Mouse (Mus musculus): ENCODE results near the gene Gm28036. TPM values are rescaled to one million over a fixed set of nuclear protein-coding genes. Genes with fewer than 3 reads are reported as not detected.

Gene Gm28036
- polyA plus RNA-seq (2016; fragmentation: Nextera tagmentation; extraction: Ambion mirVana), result 16.8 and 17.6 TPM in 2 replicates

GRCm38 (mm10) chr2:156126992-156127391 is at the start of gene Gm28036:
TSS of gene Gm28036 (minus strand) at chr2:156127092.
- H3K36me3 ChIP-seq, result peaks cover 9% of the 10 kb centered on the region; the same call in 1 of the 2 replicates
- no peak within 1 kb of the TSS for H3K4me3 ChIP-seq
- H3K4me1 ChIP-seq, result no peaks in the 10 kb centered on the region
- WGBS, result 93% methylated on average over 5 of the region's 5 CpGs
- no peaks in the 10 kb centered on the region for H3K27me3 ChIP-seq
- no peaks in the 10 kb centered on the region for H3K9me3 ChIP-seq
- no peak for ATAC-seq (ENCODE audit: insufficient number of reproducible peaks, insufficient read depth, low FRiP score, low TSS enrichment)
- H3K4me2 ChIP-seq (replicated peaks), result no peak within 1 kb of the TSS
- no peak within 1 kb of the TSS for H3K27ac ChIP-seq
- H3K9ac ChIP-seq, result no peak within 1 kb of the TSS

GRCm38 (mm10) chr2:156166557-156166956 is 39.7 kb upstream of the Gm28036 start:
- 95% methylated on average over 5 of the region's 5 CpGs for WGBS
- no peaks in the 10 kb centered on the region for H3K27me3 ChIP-seq
- H3K4me3 ChIP-seq, result no peak overlapping the region
- H3K4me2 ChIP-seq (replicated peaks), result no peak overlapping the region
- no peak for ATAC-seq (ENCODE audit: insufficient number of reproducible peaks, insufficient read depth, low FRiP score, low TSS enrichment)
- peaks cover 75% of the 10 kb centered on the region for H3K36me3 ChIP-seq
- H3K9me3 ChIP-seq, result no peaks in the 10 kb centered on the region
- H3K9ac ChIP-seq, result no peak overlapping the region
- H3K4me1 ChIP-seq, result no peaks in the 10 kb centered on the region
- H3K27ac ChIP-seq, result no peak overlapping the region

GRCm38 (mm10) chr2:156165478-156165877 is 38.6 kb upstream of the Gm28036 start:
- ATAC-seq (ENCODE audit: insufficient number of reproducible peaks, insufficient read depth, low FRiP score, low TSS enrichment), result no peak
- Histone ChIP-seq H3K4me1 (no peaks in the 10 kb centered on the region), H3K9ac (no peak overlapping the region), H3K4me2 (replicated peaks) (no peak overlapping the region), H3K9me3 (no peaks in the 10 kb centered on the region), H3K27ac (no peak overlapping the region), H3K27me3 (no peaks in the 10 kb centered on the region), H3K36me3 (peaks cover 72% of the 10 kb centered on the region), H3K4me3 (no peak overlapping the region)
- 98% methylated on average over 1 of the region's 1 CpGs for WGBS

GRCm38 (mm10) chr2:156151538-156151937 is 24.6 kb upstream of the Gm28036 start:
- no peaks in the 10 kb centered on the region for H3K9me3 ChIP-seq
- peaks cover 60% of the 10 kb centered on the region for H3K36me3 ChIP-seq
- H3K4me2 ChIP-seq (replicated peaks), result no peak overlapping the region
- no peak overlapping the region for H3K4me3 ChIP-seq
- ATAC-seq (ENCODE audit: insufficient number of reproducible peaks, insufficient read depth, low FRiP score, low TSS enrichment), result no peak
- H3K9ac ChIP-seq, result no peak overlapping the region
- H3K27me3 ChIP-seq, result no peaks in the 10 kb centered on the region
- no peak overlapping the region for H3K27ac ChIP-seq
- H3K4me1 ChIP-seq, result no peaks in the 10 kb centered on the region

GRCm38 (mm10) chr2:156147316-156147915 is 20.5 kb upstream of the Gm28036 start:
- no peak for ATAC-seq (ENCODE audit: insufficient number of reproducible peaks, insufficient read depth, low FRiP score, low TSS enrichment)
- WGBS, result 88% methylated on average over 3 of the region's 3 CpGs
- H3K9me3 ChIP-seq, result no peaks in the 10 kb centered on the region
- peaks cover 13% of the 10 kb centered on the region; the same call in 1 of the 2 replicates for H3K4me1 ChIP-seq
- no peak overlapping the region for H3K4me3 ChIP-seq
- peaks cover 34% of the 10 kb centered on the region for H3K36me3 ChIP-seq
- no peak overlapping the region for H3K4me2 ChIP-seq (replicated peaks)
- H3K9ac ChIP-seq, result no peak overlapping the region
- no peak overlapping the region for H3K27ac ChIP-seq
- no peaks in the 10 kb centered on the region for H3K27me3 ChIP-seq

GRCm38 (mm10) chr2:156146272-156146989 is 19.5 kb upstream of the Gm28036 start:
- H3K4me3 ChIP-seq, result no peak overlapping the region
- no peak for ATAC-seq (ENCODE audit: insufficient number of reproducible peaks, insufficient read depth, low FRiP score, low TSS enrichment)
- peaks cover 13% of the 10 kb centered on the region; the same call in 1 of the 2 replicates for H3K4me1 ChIP-seq
- no peak overlapping the region for H3K9ac ChIP-seq
- no peak overlapping the region for H3K4me2 ChIP-seq (replicated peaks)
- H3K27me3 ChIP-seq, result no peaks in the 10 kb centered on the region
- no peaks in the 10 kb centered on the region for H3K9me3 ChIP-seq
- 80% methylated on average over 5 of the region's 5 CpGs for WGBS
- H3K27ac ChIP-seq, result no peak overlapping the region
- H3K36me3 ChIP-seq, result peaks cover 35% of the 10 kb centered on the region

- no peak overlapping the region for H3K27ac ChIP-seq
- peaks cover 38% of the 10 kb centered on the region for H3K36me3 ChIP-seq
- WGBS, result 57% methylated on average over 11 of the region's 11 CpGs
- no peaks in the 10 kb centered on the region for H3K9me3 ChIP-seq
- H3K4me2 ChIP-seq (replicated peaks), result peak overlapping the region; percentile 68
- no peak overlapping the region for H3K4me3 ChIP-seq
- H3K9ac ChIP-seq, result no peak overlapping the region
- ATAC-seq (ENCODE audit: insufficient number of reproducible peaks, insufficient read depth, low FRiP score, low TSS enrichment), result no peak
- H3K27me3 ChIP-seq, result no peaks in the 10 kb centered on the region
- peaks cover 13% of the 10 kb centered on the region; the same call in 1 of the 2 replicates for H3K4me1 ChIP-seq
Measured at GRCm38 (mm10) chr2:156145486-156146130, 18.7 kb upstream of the Gm28036 start.

- no peaks in the 10 kb centered on the region for H3K9me3 ChIP-seq
- peak within 1 kb of the TSS; percentile 81 for H3K9ac ChIP-seq
- H3K4me1 ChIP-seq, result peaks cover 13% of the 10 kb centered on the region; the same call in 1 of the 2 replicates
- WGBS, result under 1% methylated on average over 70 of the region's 70 CpGs
- peak; percentile 99 for ATAC-seq (ENCODE audit: insufficient number of reproducible peaks, insufficient read depth, low FRiP score, low TSS enrichment)
- H3K36me3 ChIP-seq, result peaks cover 28% of the 10 kb centered on the region
- H3K4me3 ChIP-seq, result peak within 1 kb of the TSS; percentile 84
- H3K27ac ChIP-seq, result peak within 1 kb of the TSS; percentile 94
- H3K4me2 ChIP-seq (replicated peaks), result peak within 1 kb of the TSS; percentile 68
- no peaks in the 10 kb centered on the region for H3K27me3 ChIP-seq
Measured at GRCm38 (mm10) chr2:156143953-156144724, 17.2 kb upstream of the Gm28036 start, which contains the start of the genes Romo1 and Nfs1. TSS of gene Romo1 (plus strand) at chr2:156144039. TSS of gene Nfs1 (minus strand) at chr2:156144186.

- peaks cover 13% of the 10 kb centered on the region; the same call in 1 of the 2 replicates for H3K4me1 ChIP-seq
Measured at GRCm38 (mm10) chr2:156143367-156143766, 16.5 kb upstream of the Gm28036 start.

GRCm38 (mm10) chr2:156142820-156143219 is 15.9 kb upstream of the Gm28036 start:
- Histone ChIP-seq H3K36me3 (peaks cover 15% of the 10 kb centered on the region), H3K4me3 (peak overlapping the region; percentile 84), H3K4me2 (replicated peaks) (peak overlapping the region; percentile 68), H3K9me3 (no peaks in the 10 kb centered on the region), H3K27me3 (no peaks in the 10 kb centered on the region), H3K9ac (peak overlapping the region; percentile 81; the same call in 1 of the 2 replicates), H3K4me1 (peaks cover 13% of the 10 kb centered on the region; the same call in 1 of the 2 replicates), H3K27ac (0 out of 2 replicates have a peak overlapping the region, but pooled peaks have one; percentile 94)
- ATAC-seq (ENCODE audit: insufficient number of reproducible peaks, insufficient read depth, low FRiP score, low TSS enrichment), result no peak
- WGBS, result 86% methylated on average over 2 of the region's 2 CpGs

More at GRCm38 (mm10) chr2:156143367-156143766, 16.5 kb upstream of the Gm28036 start:
- no peaks in the 10 kb centered on the region for H3K27me3 ChIP-seq
- H3K9me3 ChIP-seq, result no peaks in the 10 kb centered on the region
- WGBS, result 2% methylated on average over 16 of the region's 16 CpGs
- H3K4me3 ChIP-seq, result peak overlapping the region; percentile 84
- ATAC-seq (ENCODE audit: insufficient number of reproducible peaks, insufficient read depth, low FRiP score, low TSS enrichment), result no peak
- peak overlapping the region; percentile 81 for H3K9ac ChIP-seq
- H3K36me3 ChIP-seq, result peaks cover 21% of the 10 kb centered on the region
- peak overlapping the region; percentile 94; the same call in 1 of the 2 replicates for H3K27ac ChIP-seq
- peak overlapping the region; percentile 68 for H3K4me2 ChIP-seq (replicated peaks)

GRCm38 (mm10) chr2:156135695-156136094 is 8.8 kb upstream of the Gm28036 start:
- 86% methylated on average over 6 of the region's 6 CpGs for WGBS
- no peak for ATAC-seq (ENCODE audit: insufficient number of reproducible peaks, insufficient read depth, low FRiP score, low TSS enrichment)
- H3K27ac ChIP-seq, result no peak overlapping the region

More at GRCm38 (mm10) chr2:156135695-156136094, 8.8 kb upstream of the Gm28036 start:
- Histone ChIP-seq H3K27me3 (no peaks in the 10 kb centered on the region), H3K4me1 (no peaks in the 10 kb centered on the region), H3K36me3 (no peaks in the 10 kb centered on the region), H3K9ac (no peak overlapping the region), H3K4me2 (replicated peaks) (no peak overlapping the region), H3K4me3 (no peak overlapping the region), H3K9me3 (no peaks in the 10 kb centered on the region)

Data from embryonic facial prominence, embryonic 12.5 days (tissue).